ENCODE assay signal across 10 mouse cellular contexts in genomic region chr9:96365271-96365872, GRCm38 (mm10). TPM values are rescaled to one million over a fixed set of nuclear protein-coding genes. Genes with fewer than 3 reads are reported as not detected.
DNase-seq lines count a peak whose midpoint lies in the region; ATAC-seq and TF ChIP-seq lines count a peak whose summit lies in the region.
"Had no signal": no experiment of that assay in that cellular context is flagged by ENCODE, and none has a peak within 500 bp of the region (broad histone marks: within the 10 kb centered on the region; RNA-seq: fewer than 3 reads in every experiment).

No protein-coding gene starts in this region.

- no peak for TF ChIP-seq POLR2A in heart, adult 2 months (IDR thresholded peaks at IDR 0.05; ENCODE audit: insufficient read depth, low read depth, low read length)

- no peak for TF ChIP-seq EP300 in heart, adult 2 months (IDR thresholded peaks at IDR 0.05; ENCODE audit: insufficient read depth, low read depth, low read length)

- peak overlapping the region; percentile 75; the same call in 1 of the 2 replicates for H3K4me2 ChIP-seq in heart, embryonic 13.5 days
- H3K4me2 ChIP-seq in neural tube, embryonic 15.5 days: 0 out of 2 replicates have a peak overlapping the region, but pooled peaks have one; percentile 1
- peak overlapping the region; percentile 25; the same call in 1 of the 2 replicates for H3K4me2 ChIP-seq in liver, embryonic 11.5 days

- H3K4me1 ChIP-seq in heart, embryonic 13.5 days: peaks cover 33% of the 10 kb centered on the region
- peaks cover 4% of the 10 kb centered on the region for H3K4me1 ChIP-seq in heart, adult 2 months (ENCODE audit: control insufficient read depth, insufficient read depth, low read length)
- peaks cover 27% of the 10 kb centered on the region for H3K4me1 ChIP-seq in neural tube, embryonic 15.5 days
- H3K4me1 ChIP-seq in liver, embryonic 11.5 days (replicated peaks; ENCODE audit: control insufficient read depth, insufficient read depth, low read length): peaks cover 27% of the 10 kb centered on the region

- no peak for DNase-seq in heart, adult 2 months
- no peak for DNase-seq in neural tube, embryonic 10.5 days (ENCODE audit: extremely low spot score, low spot score)
- no peak for DNase-seq in liver, embryonic 11.5 days (ENCODE audit: low spot score)
- no peak for DNase-seq in adrenal gland, adult 8-10 months
- no peak for DNase-seq in adrenal gland, postnatal 25 days
- DNase-seq: kidney, adult 11 months had no signal

- 61% methylated on average over 6 of the region's 6 CpGs for whole genome bisulfite sequencing in heart, embryonic 13.5 days
- WGBS in heart, adult 2 months: 61% methylated on average over 6 of the region's 6 CpGs
- 67% methylated on average over 6 of the region's 6 CpGs for WGBS in neural tube, embryonic 15.5 days
- 54% methylated on average over 6 of the region's 6 CpGs for WGBS in liver, embryonic 11.5 days

- intact Hi-C loops in heart, adult 2 months (cut with DNase I): no loop called here

- no peak for TF ChIP-seq CTCF in heart, adult 2 months (IDR thresholded peaks at IDR 0.05)

- H3K27me3 ChIP-seq in heart, embryonic 13.5 days (replicated peaks): no peaks in the 10 kb centered on the region
- H3K27me3 ChIP-seq in heart, adult 2 months (ENCODE audit: control insufficient read depth, insufficient read depth, low read length): no peaks in the 10 kb centered on the region
- no peaks in the 10 kb centered on the region for H3K27me3 ChIP-seq in neural tube, embryonic 15.5 days (replicated peaks)
- no peaks in the 10 kb centered on the region for H3K27me3 ChIP-seq in liver, embryonic 11.5 days (replicated peaks; ENCODE audit: control insufficient read depth, insufficient read depth, low read length)
- H3K27me3 ChIP-seq: forebrain, embryonic 15.5 days; Patski had no signal

- H3K27ac ChIP-seq in heart, embryonic 13.5 days (replicated peaks): no peak overlapping the region
- H3K27ac ChIP-seq in heart, adult 2 months: no peak overlapping the region
- no peak overlapping the region for H3K27ac ChIP-seq in neural tube, embryonic 15.5 days (replicated peaks)
- H3K27ac ChIP-seq in liver, embryonic 11.5 days (ENCODE audit: low read depth, low read length): no peak overlapping the region; the same call in 1 of the 2 replicates

- no peak for ATAC-seq in heart, embryonic 13.5 days (ENCODE audit: extremely low read depth, insufficient number of reproducible peaks, low FRiP score, low TSS enrichment)
- ATAC-seq in neural tube, embryonic 15.5 days (ENCODE audit: low FRiP score): no peak
- ATAC-seq in liver, embryonic 11.5 days (replicated peaks; ENCODE audit: low FRiP score): no peak

- no peaks in the 10 kb centered on the region for H3K36me3 ChIP-seq in heart, embryonic 13.5 days
- peaks cover 11% of the 10 kb centered on the region for H3K36me3 ChIP-seq in heart, adult 2 months (ENCODE audit: control insufficient read depth, insufficient read depth, low read length)
- no peaks in the 10 kb centered on the region for H3K36me3 ChIP-seq in neural tube, embryonic 15.5 days
- no peaks in the 10 kb centered on the region for H3K36me3 ChIP-seq in liver, embryonic 11.5 days (ENCODE audit: control insufficient read depth, insufficient read depth, low read length)
- H3K36me3 ChIP-seq: forebrain, embryonic 15.5 days had no signal

- H3K4me3 ChIP-seq in heart, embryonic 13.5 days: no peak overlapping the region
- H3K4me3 ChIP-seq in heart, adult 2 months: no peak overlapping the region
- no peak overlapping the region for H3K4me3 ChIP-seq in neural tube, embryonic 15.5 days (replicated peaks)
- H3K4me3 ChIP-seq in liver, embryonic 11.5 days (ENCODE audit: low read depth, low read length): no peak overlapping the region

- no peak overlapping the region for H3K9ac ChIP-seq in heart, embryonic 13.5 days
- H3K9ac ChIP-seq in heart, adult 2 months (ENCODE audit: low read depth, low read length): no peak overlapping the region
- no peak overlapping the region for H3K9ac ChIP-seq in neural tube, embryonic 15.5 days (replicated peaks)
- H3K9ac ChIP-seq in liver, embryonic 11.5 days (ENCODE audit: low read depth, low read length): no peak overlapping the region

- no peaks in the 10 kb centered on the region for H3K9me3 ChIP-seq in heart, embryonic 13.5 days
- no peaks in the 10 kb centered on the region for H3K9me3 ChIP-seq in neural tube, embryonic 15.5 days (replicated peaks)
- H3K9me3 ChIP-seq in liver, embryonic 11.5 days (ENCODE audit: control insufficient read depth, low read length): no peaks in the 10 kb centered on the region
- H3K9me3 ChIP-seq: forebrain, embryonic 15.5 days had no signal

- 0 out of 2 replicates have a peak, but pooled peaks cover 2% of the 10 kb centered on the region for H3K79me2 ChIP-seq in heart, adult 2 months (replicated peaks; ENCODE audit: control insufficient read depth, insufficient read depth, low read length)

RNA-seq across cellular contexts. Expression of gene Atp1b3, which starts 1.1 kb away (rescaled TPM):
- 130 and 141 TPM in 2 replicates for polyA plus RNA-seq in heart, embryonic 13.5 days (2015; fragmentation: Nextera tagmentation; extraction: Ambion mirVana)
- total RNA-seq in heart, adult 2 months (2021): 10 to 100 TPM; 55.5 to 56.9 TPM
- 36.5 and 42.8 TPM in 2 replicates for polyA plus RNA-seq in heart, adult 2 months (2012; rRNA removed)
- polyA plus RNA-seq in neural tube, embryonic 15.5 days (2015; fragmentation: Nextera tagmentation; extraction: Ambion mirVana): 177 and 189 TPM in 2 replicates
- 137 and 144 TPM in 2 replicates for polyA plus RNA-seq in liver, embryonic 11.5 days (2014; fragmentation: Nextera tagmentation; extraction: Ambion mirVana)
- 100 to 1,000 TPM; 173 to 211 (median 196) TPM for total RNA-seq in adrenal gland, adult 8-10 months (2022)
- total RNA-seq in adrenal gland, postnatal 25 days (2021): 192 and 215 TPM in 2 replicates

Comparison
In these comparisons a context has a peak if more than half of its experiments do, and no peak if none do; other contexts are left out.
1. H3K4me2 ChIP-seq: peak in every context shown above with its lines; median percentile 75 in heart, embryonic 13.5 days; 25 in liver, embryonic 11.5 days; 1 in neural tube, embryonic 15.5 days.